ENCODE assay signal across 11 mouse cellular contexts in the genomic region with DNA sequence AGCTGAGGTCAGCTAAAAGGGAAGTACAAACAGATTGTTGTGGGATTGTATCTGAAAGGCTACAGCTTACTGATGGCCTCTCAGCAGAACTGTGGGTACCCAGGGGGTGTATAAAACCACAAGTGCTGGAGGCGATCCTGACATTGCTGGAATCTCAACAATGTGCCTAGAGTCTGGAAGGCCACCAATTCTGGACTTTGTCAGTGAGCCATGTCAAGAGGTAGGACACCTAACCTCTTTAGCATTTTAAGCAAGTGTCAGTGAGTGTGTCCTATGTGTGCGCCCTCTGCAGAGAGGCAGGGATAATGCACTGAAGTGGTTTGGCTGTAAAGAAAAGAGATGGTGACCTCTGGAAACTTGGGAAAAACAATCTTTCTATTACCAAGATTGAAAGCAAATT.
DNase-seq lines count a peak whose midpoint lies in the region; TF ChIP-seq lines count a peak whose summit lies in the region.
"Had no signal": no experiment of that assay in that cellular context is flagged by ENCODE, and none has a peak within 500 bp of the region (broad histone marks: within the 10 kb centered on the region; RNA-seq: fewer than 3 reads in every experiment).

No protein-coding gene starts in this region.

- no peak for TF ChIP-seq POLR2A in brain, embryonic 14.5 days (IDR thresholded peaks at IDR 0.05; ENCODE audit: borderline replicate concordance, extremely low read depth, insufficient read depth, insufficient read length, poor library complexity, severe bottlenecking)

- TF ChIP-seq CTCF in left cerebral cortex, adult 2 months (IDR thresholded peaks at IDR 0.05), result peak; percentile 37
- peak; percentile 30; the same call in 1 of the 2 replicates for TF ChIP-seq CTCF in brain, embryonic 14.5 days (IDR thresholded peaks at IDR 0.05; ENCODE audit: borderline replicate concordance, extremely low read depth, insufficient read depth, insufficient read length)

- H3K27ac ChIP-seq in left cerebral cortex, adult 2 months, result no peak overlapping the region
- H3K27ac ChIP-seq: embryonic facial prominence, embryonic 15.5 days; limb, embryonic 15.5 days had no signal

- DNase-seq in embryo, embryonic 10.5 days (ENCODE audit: low spot score), result peak; percentile 29
- DNase-seq in embryo, embryonic 9.5 days (ENCODE audit: extremely low spot score), result no peak
- DNase-seq in left cerebral cortex, adult 2 months (ENCODE audit: extremely low spot score in 1 of 2, low spot score in 2 of 2), result no peak
- DNase-seq in left cerebral cortex, postnatal 25 days (ENCODE audit: low spot score in 2 of 2), result no peak
- DNase-seq in brain, embryonic 14.5 days (ENCODE audit: low read depth), result no peak
- peak; percentile 42 for DNase-seq in heart, postnatal 4 days
- no peak for DNase-seq in urinary bladder, postnatal 14 days (ENCODE audit: low spot score)
- no peak for DNase-seq in layer of hippocampus, adult 18-20 months (ENCODE audit: low spot score in 2 of 2)
- DNase-seq: right cerebral cortex, postnatal 4 days had no signal

- intact Hi-C loops in left cerebral cortex, adult 2 months (cut with DNase I), result no loop called here
- intact Hi-C loops in left cerebral cortex, postnatal 25 days (cut with DNase I), result no loop called here

- H3K4me3 ChIP-seq in left cerebral cortex, adult 2 months, result no peak overlapping the region
- H3K4me3 ChIP-seq: embryonic facial prominence, embryonic 15.5 days; limb, embryonic 15.5 days had no signal

Comparison
In these comparisons a context has a peak if more than half of its experiments do, and no peak if none do; other contexts are left out.
1. DNase-seq: peak in embryo, embryonic 10.5 days (single experiment) and heart, postnatal 4 days (single experiment); none in embryo, embryonic 9.5 days (single experiment), left cerebral cortex, adult 2 months (0 of 2), left cerebral cortex, postnatal 25 days (0 of 2), brain, embryonic 14.5 days (single experiment), urinary bladder, postnatal 14 days (single experiment) and layer of hippocampus, adult 18-20 months (0 of 2).